Mouse (Mus musculus) MEL (cell line): ENCODE data around the gene Crcp. TPM values are rescaled to one million over a fixed set of nuclear protein-coding genes. Genes with fewer than 3 reads are reported as not detected.

ENCODE experiments used
- DNase-seq: peaks from one replicate; pipeline ENCODE4 v3.0.0; 2011; ENCODE audit warnings: low read depth, low spot score
- H3K27ac ChIP-seq: 2 replicates; pipeline ENCODE4 v1.5.1; 2012; ENCODE audit warnings: low read depth, mild to moderate bottlenecking, control low read depth, low read length, moderate library complexity; ENCODE audit not compliant: control insufficient read depth
- H3K27me3 ChIP-seq, 2 experiments: fragments of 150-350 bp in 1 of 2; sonication (generic) in 1 of 2; 2 replicates each; pipeline ENCODE4 v1.6.1; 2012; ENCODE audit warnings: low read length in 2 of 2, mild to moderate bottlenecking in 2 of 2, improper control_type of control experiment in 1 of 2, moderate library complexity in 1 of 2; ENCODE audit not compliant: insufficient read depth in 2 of 2, control insufficient read depth in 1 of 2
- H3K36me3 ChIP-seq, 2 experiments: 2 replicates each; pipeline ENCODE4 v1.6.1; 2012 to 2014; ENCODE audit warnings: low read length in 2 of 2, improper control_type of control experiment in 1 of 2, inconsistent platforms in 1 of 2, mild to moderate bottlenecking in 1 of 2; ENCODE audit not compliant: insufficient read depth in 2 of 2, control insufficient read depth in 1 of 2
- H3K4me1 ChIP-seq, 2 experiments: fragments of 150-350 bp in 1 of 2; sonication (generic) in 1 of 2; 2 replicates each; pipeline ENCODE4 v1.6.1; 2012; ENCODE audit warnings: low read length in 2 of 2, improper control_type of control experiment in 1 of 2, mild to moderate bottlenecking in 1 of 2; ENCODE audit not compliant: insufficient read depth in 2 of 2, control insufficient read depth in 1 of 2
- H3K4me3 ChIP-seq, 2 experiments: fragments of 150-350 bp in 1 of 2; sonication (generic) in 1 of 2; 2 replicates each; pipeline ENCODE4 v1.5.1; 2012; ENCODE audit warnings: low read depth in 2 of 2, low read length in 2 of 2, mild to moderate bottlenecking in 2 of 2, moderate library complexity in 2 of 2, control low read depth in 1 of 2, improper control_type of control experiment in 1 of 2; ENCODE audit not compliant: control insufficient read depth in 1 of 2, insufficient read depth in 1 of 2
- H3K79me2 ChIP-seq: 2 replicates; pipeline ENCODE4 v1.6.1; 2012; ENCODE audit warnings: mild to moderate bottlenecking, low read length, moderate library complexity; ENCODE audit not compliant: control insufficient read depth, poor library complexity, insufficient read depth
- H3K9ac ChIP-seq: 2 replicates; pipeline ENCODE4 v1.6.1; 2012; ENCODE audit warnings: low read depth, mild to moderate bottlenecking, control low read depth, low read length, moderate library complexity; ENCODE audit not compliant: control insufficient read depth, poor library complexity, severe bottlenecking
- H3K9me3 ChIP-seq: fragments of 150-350 bp; sonication (generic); replicated peaks from 2 replicates; pipeline ENCODE4 v1.6.1; 2012; ENCODE audit warnings: mild to moderate bottlenecking, low read length, improper control_type of control experiment, moderate library complexity; ENCODE audit not compliant: insufficient read depth
- CHD1 ChIP-seq: IDR thresholded peaks from 2 replicates; pipeline ENCODE4 v1.6.1; 2012; ENCODE audit warnings: low read depth, mild to moderate bottlenecking, inconsistent platforms, low read length, improper control_type of control experiment
- CTCF ChIP-seq, 3 experiments: IDR thresholded peaks in 2 of 3; conservative IDR thresholded peaks in 1 of 3; 2 replicates each; pipeline ENCODE4 v1.5.1; 2011 to 2012; ENCODE audit warnings: low read length in 3 of 3, low read depth in 2 of 3, mild to moderate bottlenecking in 2 of 3, improper control_type of control experiment in 1 of 3, inconsistent platforms in 1 of 3, mixed read lengths in 1 of 3, moderate library complexity in 1 of 3; ENCODE audit not compliant: control insufficient read depth in 1 of 3, insufficient read depth in 1 of 3, poor library complexity in 1 of 3, severe bottlenecking in 1 of 3
- ETS1 ChIP-seq: IDR thresholded peaks from 2 replicates; pipeline ENCODE4 v1.6.1; 2012; ENCODE audit warnings: low read depth, mild to moderate bottlenecking, inconsistent platforms, low read length, improper control_type of control experiment, moderate library complexity
- HCFC1 ChIP-seq: IDR thresholded peaks from 2 replicates; pipeline ENCODE4 v1.6.1; 2012; ENCODE audit warnings: low read depth, mild to moderate bottlenecking, inconsistent platforms, low read length, improper control_type of control experiment, moderate library complexity
- JUND ChIP-seq: IDR thresholded peaks from 2 replicates; pipeline ENCODE4 v1.6.1; 2011; ENCODE audit warnings: low read depth, mild to moderate bottlenecking, improper control_type of control experiment, low read length
- KAT2A ChIP-seq: conservative IDR thresholded peaks from 2 replicates; pipeline ENCODE4 v1.6.1; 2012; ENCODE audit warnings: low read depth, low read length, improper control_type of control experiment, inconsistent platforms
- MAX ChIP-seq: IDR thresholded peaks from 2 replicates; pipeline ENCODE4 v1.6.1; 2011; ENCODE audit warnings: low read length, improper control_type of control experiment
- MAZ ChIP-seq: IDR thresholded peaks from 2 replicates; pipeline ENCODE4 v1.6.1; 2012; ENCODE audit warnings: low read depth, mild to moderate bottlenecking, inconsistent platforms, low read length, improper control_type of control experiment
- MYB ChIP-seq: IDR thresholded peaks from 2 replicates; pipeline ENCODE4 v1.6.1; 2011; ENCODE audit warnings: mild to moderate bottlenecking, low read depth, low read length, improper control_type of control experiment
- NELFE ChIP-seq: IDR thresholded peaks from 2 replicates; pipeline ENCODE4 v1.6.1; 2011; ENCODE audit warnings: low read depth, low read length, improper control_type of control experiment
- POLR2A ChIP-seq, 2 experiments: IDR thresholded peaks; 2 replicates each; pipeline ENCODE4 v1.6.1; 2011 to 2012; ENCODE audit warnings: low read length in 2 of 2, mild to moderate bottlenecking in 2 of 2, control low read depth in 1 of 2, improper control_type of control experiment in 1 of 2, low read depth in 1 of 2, moderate library complexity in 1 of 2; ENCODE audit not compliant: control insufficient read depth in 1 of 2, insufficient read depth in 1 of 2, poor library complexity in 1 of 2
- RAD21 ChIP-seq: IDR thresholded peaks from 2 replicates; pipeline ENCODE4 v1.6.1; 2011; ENCODE audit warnings: mild to moderate bottlenecking, low read depth, low read length, improper control_type of control experiment
- SIN3A ChIP-seq: IDR thresholded peaks from 2 replicates; pipeline ENCODE4 v1.6.1; 2012; ENCODE audit warnings: low read length, improper control_type of control experiment, inconsistent platforms
- SMC3 ChIP-seq: IDR thresholded peaks from 2 replicates; pipeline ENCODE4 v1.6.1; 2011; ENCODE audit warnings: low read depth, low read length, improper control_type of control experiment
- USF1 ChIP-seq: IDR thresholded peaks from 2 replicates; pipeline ENCODE4 v1.6.1; 2014; ENCODE audit warnings: low read depth, mild to moderate bottlenecking, inconsistent platforms, low read length, improper control_type of control experiment, moderate library complexity
- ZC3H11A ChIP-seq: IDR thresholded peaks from 2 replicates; pipeline ENCODE4 v1.6.1; 2012; ENCODE audit warnings: low read depth, mild to moderate bottlenecking, inconsistent platforms, low read length, improper control_type of control experiment
- polyA plus RNA-seq, 2 experiments: library from polyadenylated mRNA; stranded (reverse) in 1 of 2; unstranded in 1 of 2; fragments of >175 nt in 1 of 2; fragments of >200 nt in 1 of 2; gene quantifications; 2 replicates each; pipeline versions ENCODE4 v1.2.1 to v1.2.4; 2012; ENCODE audit warnings: low replicate concordance in 2 of 2, low read depth in 1 of 2; ENCODE audit not compliant: insufficient read length in 2 of 2, insufficient read depth in 1 of 2, missing spikeins in 1 of 2
- total RNA-seq: library from RNA; depleted of rRNA; stranded (reverse); fragments of 300-350 nt; gene quantifications from 2 replicates; pipeline ENCODE4 v1.2.3, GENCODE M21; 2012

The Crcp gene
- total and polyA plus RNA-seq, 3 experiments: 56.2 to 69.6 TPM; not detected in 1

DNA sequence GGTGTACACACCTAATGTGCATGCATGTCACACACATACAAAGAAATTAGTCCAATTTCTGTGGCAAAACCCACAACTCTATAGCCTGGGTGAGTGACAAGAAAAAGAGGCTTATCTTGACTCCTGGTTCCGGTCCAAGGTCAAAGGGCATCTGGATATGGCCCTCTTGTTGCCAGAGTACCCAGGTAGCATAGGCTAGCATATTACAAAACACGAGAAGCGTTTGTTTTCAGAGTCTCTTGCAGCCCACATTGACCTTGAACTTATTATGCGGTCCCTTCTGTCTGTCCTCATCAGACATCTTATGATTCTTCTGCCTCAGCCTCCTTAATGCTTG is 31.2 kb downstream of the Crcp start:
- Histone ChIP-seq H3K4me1 (no peaks in the 10 kb centered on the region), H3K27ac (no peak overlapping the region), H3K4me3 (no peak overlapping the region), H3K9ac (no peak overlapping the region), H3K9me3 (no peaks in the 10 kb centered on the region), H3K27me3 (no peaks in the 10 kb centered on the region), H3K79me2 (no peaks in the 10 kb centered on the region), H3K36me3 (peaks cover 0 to 7% of the 10 kb centered on the region in 2 experiments; a peak in 2 of 4 replicates)
- TF ChIP-seq KAT2A (no peak), CTCF (IDR thresholded peaks at IDR 0.05 in 2 of 3, conservative IDR thresholded peaks at IDR 0.05 in 1 of 3; ENCODE audit: control insufficient read depth in 1 of 3, insufficient read depth in 1 of 3, low read depth in 2 of 3, low read length in 3 of 3, poor library complexity in 1 of 3, severe bottlenecking in 1 of 3) (no peak), SIN3A (no peak)
- DNase-seq: no peak

DNA sequence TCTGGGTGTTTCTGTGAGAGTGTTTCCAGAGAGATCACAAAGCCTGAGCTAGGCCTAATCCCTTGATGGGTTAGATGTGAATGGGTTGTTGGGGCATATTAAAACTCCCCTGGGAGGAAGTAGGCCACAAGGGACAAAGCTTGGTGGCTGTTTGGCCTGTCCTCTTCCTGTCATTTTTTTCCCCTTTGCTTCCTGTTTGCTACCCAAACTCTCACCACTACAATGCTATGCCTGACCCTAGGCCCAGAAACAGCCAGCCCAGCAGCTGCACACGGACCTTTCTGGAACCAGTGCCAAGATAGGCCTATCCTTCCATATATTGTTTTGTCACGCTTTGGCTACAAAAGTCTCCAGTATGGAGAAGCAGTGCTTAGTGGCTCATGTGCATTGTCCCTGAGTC is 33.0 kb downstream of the Crcp start:
- Histone ChIP-seq H3K9ac (no peak overlapping the region), H3K9me3 (no peaks in the 10 kb centered on the region), H3K4me1 (peaks cover 0 to under 1% of the 10 kb centered on the region in 2 experiments; a peak in 1 of 4 replicates), H3K36me3 (peaks cover 2 to 4% of the 10 kb centered on the region in 2 experiments; a peak in 3 of 4 replicates), H3K27ac (no peak overlapping the region), H3K27me3 (no peaks in the 10 kb centered on the region), H3K4me3 (no peak overlapping the region), H3K79me2 (no peaks in the 10 kb centered on the region)
- no peak for TF ChIP-seq CHD1
- TF ChIP-seq POLR2A (IDR thresholded peaks at IDR 0.05; ENCODE audit: control insufficient read depth in 1 of 2, insufficient read depth in 1 of 2, low read depth in 1 of 2, low read length in 2 of 2, poor library complexity in 1 of 2): 0 out of 4 replicates have a peak, but pooled peaks of 1 of the 2 experiments have one; percentile 13
- DNase-seq: no peak

DNA sequence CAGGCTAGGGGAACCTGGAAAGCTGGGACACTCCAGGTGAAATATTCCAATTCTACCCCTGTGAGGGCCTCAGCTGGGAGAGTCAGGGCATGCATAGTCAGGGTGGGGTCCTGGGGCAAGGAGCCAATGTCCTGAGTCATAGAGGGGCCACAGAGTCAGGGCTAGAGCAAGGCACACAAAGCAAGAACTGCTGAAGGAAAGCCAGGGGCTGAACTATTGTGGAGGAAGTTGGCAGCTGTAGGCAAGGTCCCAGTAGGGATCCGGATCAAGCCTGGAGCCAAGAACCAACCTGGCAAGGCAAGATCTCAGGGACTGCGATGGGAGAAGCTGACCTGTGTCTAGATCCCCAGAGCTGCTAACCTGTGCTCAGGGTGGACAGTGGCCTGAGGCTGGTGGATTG is 34.7 kb downstream of the Crcp start:
- Histone ChIP-seq H3K36me3 (peaks cover 2 to 5% of the 10 kb centered on the region in 2 experiments; a peak in 3 of 4 replicates), H3K27me3 (no peaks in the 10 kb centered on the region), H3K27ac (no peak overlapping the region), H3K4me3 (no peak overlapping the region), H3K9ac (no peak overlapping the region), H3K79me2 (no peaks in the 10 kb centered on the region), H3K4me1 (peaks cover 2 to 7% of the 10 kb centered on the region in 2 experiments; a peak in 2 of 4 replicates), H3K9me3 (no peaks in the 10 kb centered on the region)
- DNase-seq: no peak
- TF ChIP-seq HCFC1 (no peak), MAZ (no peak), ETS1 (no peak), CTCF (IDR thresholded peaks at IDR 0.05 in 2 of 3, conservative IDR thresholded peaks at IDR 0.05 in 1 of 3; ENCODE audit: control insufficient read depth in 1 of 3, insufficient read depth in 1 of 3, low read depth in 2 of 3, low read length in 3 of 3, poor library complexity in 1 of 3, severe bottlenecking in 1 of 3) (no peak), MAX (no peak)

DNA sequence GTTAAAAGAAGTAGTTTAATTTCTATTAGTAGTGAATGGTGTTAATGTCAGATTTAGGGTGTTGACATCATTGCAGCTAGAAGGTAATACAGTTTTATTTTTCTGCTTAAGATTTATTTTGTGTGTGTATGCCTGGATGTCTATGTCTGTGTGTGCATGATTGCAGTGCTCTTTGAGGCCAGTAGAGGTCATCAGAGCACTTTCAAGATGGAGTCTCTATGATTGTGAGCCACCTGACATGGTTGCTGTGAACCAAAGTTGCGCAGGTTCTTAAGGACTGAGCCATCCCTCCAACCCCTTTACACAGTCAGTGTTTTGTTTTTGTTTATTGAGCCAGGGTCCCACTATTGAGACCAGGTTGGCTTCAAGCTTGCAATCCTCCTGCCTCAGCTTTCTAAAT is 36.5 kb downstream of the Crcp start:
- Histone ChIP-seq H3K9ac (no peak overlapping the region), H3K27me3 (no peaks in the 10 kb centered on the region), H3K9me3 (no peaks in the 10 kb centered on the region), H3K36me3 (peaks cover under 1 to 5% of the 10 kb centered on the region in 2 experiments; a peak in 3 of 4 replicates), H3K79me2 (no peaks in the 10 kb centered on the region), H3K4me3 (no peak overlapping the region), H3K4me1 (peaks cover 2 to 7% of the 10 kb centered on the region in 2 experiments; a peak in 2 of 4 replicates), H3K27ac (no peak overlapping the region)
- TF ChIP-seq MYB (no peak), ZC3H11A (peak; percentile 53), SIN3A (no peak), KAT2A (no peak), CTCF (IDR thresholded peaks at IDR 0.05 in 2 of 3, conservative IDR thresholded peaks at IDR 0.05 in 1 of 3; ENCODE audit: control insufficient read depth in 1 of 3, insufficient read depth in 1 of 3, low read depth in 2 of 3, low read length in 3 of 3, poor library complexity in 1 of 3, severe bottlenecking in 1 of 3) (peak; percentile 55 to 80 (median 76)), SMC3 (peak; percentile 63), USF1 (0 out of 2 replicates have a peak, but pooled peaks have one; percentile 33), ETS1 (no peak), JUND (no peak), NELFE (no peak), RAD21 (peak; percentile 81)
- peak; percentile 76 for DNase-seq
